Mouse (Mus musculus) brown adipose tissue, adult 24 weeks (tissue): Measurements from ENCODE around the gene Slc25a24. TPM values are rescaled to one million over a fixed set of nuclear protein-coding genes. Genes with fewer than 3 reads are reported as not detected.

Experiments
- H3K27ac ChIP-seq: fragments of 200-500 bp; replicated peaks from 2 replicates; pipeline ENCODE4 v1.5.1; 2012; ENCODE audit warnings: low read depth, mild to moderate bottlenecking, low read length
- H3K4me1 ChIP-seq: fragments of 200-500 bp; 2 replicates; pipeline ENCODE4 v1.6.1; 2012; ENCODE audit warnings: low read length, mixed read lengths; ENCODE audit not compliant: control insufficient read depth, insufficient read depth, insufficient read length
- H3K4me3 ChIP-seq: fragments of 200-500 bp; 2 replicates; pipeline ENCODE4 v1.5.1; 2012; ENCODE audit warnings: low read depth, mild to moderate bottlenecking, low read length, moderate library complexity; ENCODE audit not compliant: insufficient read depth
- polyA plus RNA-seq: library from polyadenylated mRNA; stranded (reverse); fragments of >200 nt; gene quantifications from 2 replicates; pipeline ENCODE4 v1.2.4, GENCODE M21; 2012; ENCODE audit not compliant: missing spikeins, insufficient read depth, insufficient read length

Slc25a24 gene
- polyA plus RNA-seq, 1 experiment, result 2.9 TPM

GRCm38 (mm10) chr3:109152561-109152960, 29.6 kb downstream of the Slc25a24 start:
- H3K4me1 ChIP-seq, result no peaks in the 10 kb centered on the region
- no peak overlapping the region for H3K4me3 ChIP-seq
- no peak overlapping the region for H3K27ac ChIP-seq

- Histone ChIP-seq H3K27ac (no peak overlapping the region), H3K4me3 (no peak overlapping the region)
Measured at GRCm38 (mm10) chr3:109153410-109153809, 30.5 kb downstream of the Slc25a24 start.

GRCm38 (mm10) chr3:109155926-109156669, 33.1 kb downstream of the Slc25a24 start:
- no peak overlapping the region for H3K4me3 ChIP-seq
- no peak overlapping the region for H3K27ac ChIP-seq
- H3K4me1 ChIP-seq, result no peaks in the 10 kb centered on the region

More at GRCm38 (mm10) chr3:109153410-109153809, 30.5 kb downstream of the Slc25a24 start:
- no peaks in the 10 kb centered on the region for H3K4me1 ChIP-seq

- no peaks in the 10 kb centered on the region for H3K4me1 ChIP-seq
- H3K4me3 ChIP-seq, result no peak overlapping the region
- no peak overlapping the region for H3K27ac ChIP-seq
Measured at GRCm38 (mm10) chr3:109157481-109157880, 34.5 kb downstream of the Slc25a24 start.

DNA sequence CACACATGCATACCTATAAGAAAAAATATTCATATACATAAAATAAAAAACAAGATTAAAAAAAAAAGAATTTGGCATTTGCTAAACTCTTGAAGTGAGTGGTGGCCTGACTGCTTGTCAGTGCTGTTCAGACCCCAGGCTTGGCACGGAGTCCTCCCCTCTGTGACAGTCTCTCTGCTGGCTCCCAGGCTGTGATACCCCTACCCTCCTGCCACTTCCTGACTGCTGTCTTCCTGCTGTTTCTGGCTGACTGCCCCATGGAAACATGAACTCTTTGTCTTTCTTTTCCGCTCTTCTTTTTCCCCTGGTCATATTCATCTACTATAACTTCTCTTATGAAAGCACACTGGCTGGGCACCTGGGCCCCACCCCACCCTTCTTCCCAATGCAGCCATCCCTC, 41.1 kb downstream of the Slc25a24 start:
- no peak overlapping the region for H3K27ac ChIP-seq
- H3K4me1 ChIP-seq, result no peaks in the 10 kb centered on the region
- no peak overlapping the region for H3K4me3 ChIP-seq

GRCm38 (mm10) chr3:109164644-109165043, 41.7 kb downstream of the Slc25a24 start:
- no peaks in the 10 kb centered on the region for H3K4me1 ChIP-seq
- H3K4me3 ChIP-seq, result no peak overlapping the region
- H3K27ac ChIP-seq, result no peak overlapping the region

- H3K4me1 ChIP-seq, result no peaks in the 10 kb centered on the region
- H3K27ac ChIP-seq, result no peak overlapping the region
- H3K4me3 ChIP-seq, result no peak overlapping the region
Measured at GRCm38 (mm10) chr3:109165214-109165829, 42.4 kb downstream of the Slc25a24 start.

GRCm38 (mm10) chr3:109169121-109169520, 46.2 kb downstream of the Slc25a24 start:
- Histone ChIP-seq H3K4me3 (no peak overlapping the region), H3K4me1 (no peaks in the 10 kb centered on the region), H3K27ac (no peak overlapping the region)

GRCm38 (mm10) chr3:109171070-109171778, 48.3 kb downstream of the Slc25a24 start:
- Histone ChIP-seq H3K4me1 (no peaks in the 10 kb centered on the region), H3K27ac (no peak overlapping the region), H3K4me3 (no peak overlapping the region)

DNA sequence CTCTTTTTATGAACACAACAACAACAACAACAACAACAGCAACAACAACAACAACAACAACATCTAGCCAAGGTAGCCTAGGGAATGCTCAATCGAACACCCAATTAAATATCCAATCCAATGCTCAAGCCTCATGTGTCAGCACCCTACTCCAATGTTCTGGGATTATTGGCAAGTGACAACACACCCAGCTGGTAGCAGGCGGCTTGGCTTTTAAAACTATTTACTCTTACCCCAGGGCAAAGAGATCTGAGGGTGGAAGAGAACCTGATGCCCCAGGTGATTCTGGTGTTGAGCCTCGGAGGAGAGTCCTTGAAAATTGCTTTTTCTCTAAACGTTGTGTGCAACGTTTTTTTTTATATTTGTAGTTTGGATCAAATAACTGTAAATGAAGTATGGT, 51.4 kb downstream of the Slc25a24 start:
- H3K27ac ChIP-seq, result no peak overlapping the region

DNA sequence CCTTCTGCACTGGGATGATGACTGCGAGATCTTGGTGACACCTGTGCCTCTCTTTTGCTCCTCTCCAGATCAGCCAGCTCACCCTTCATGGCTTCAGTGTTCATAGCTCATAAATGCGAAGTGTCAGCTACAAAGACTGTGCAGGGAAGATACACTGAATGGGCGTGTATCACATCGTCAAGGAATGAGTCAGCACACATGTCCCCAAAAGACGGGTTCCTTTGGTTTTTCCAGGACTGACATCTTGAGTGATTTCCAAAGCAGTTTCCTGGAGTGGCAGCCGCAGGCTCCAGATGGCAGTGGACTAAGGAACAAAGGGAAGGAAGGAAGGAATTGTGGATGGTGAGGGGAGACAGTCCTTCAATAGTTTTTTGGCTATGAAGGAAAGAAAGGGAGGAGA, 55.8 kb downstream of the Slc25a24 start:
- H3K4me3 ChIP-seq, result no peak overlapping the region
- H3K27ac ChIP-seq, result no peak overlapping the region
- peaks cover 3% of the 10 kb centered on the region; the same call in 1 of the 2 replicates for H3K4me1 ChIP-seq

More for the DNA sequence above, 51.4 kb downstream of the Slc25a24 start:
- no peak overlapping the region for H3K4me3 ChIP-seq
- peaks cover 3% of the 10 kb centered on the region; the same call in 1 of the 2 replicates for H3K4me1 ChIP-seq

GRCm38 (mm10) chr3:109179528-109180076, 56.7 kb downstream of the Slc25a24 start:
- peaks cover 3% of the 10 kb centered on the region; the same call in 1 of the 2 replicates for H3K4me1 ChIP-seq
- H3K4me3 ChIP-seq, result no peak overlapping the region
- H3K27ac ChIP-seq, result no peak overlapping the region

- H3K4me1 ChIP-seq, result no peaks in the 10 kb centered on the region
- no peak overlapping the region for H3K4me3 ChIP-seq
- no peak overlapping the region for H3K27ac ChIP-seq
Measured at GRCm38 (mm10) chr3:109196166-109196565, 73.2 kb downstream of the Slc25a24 start.

DNA sequence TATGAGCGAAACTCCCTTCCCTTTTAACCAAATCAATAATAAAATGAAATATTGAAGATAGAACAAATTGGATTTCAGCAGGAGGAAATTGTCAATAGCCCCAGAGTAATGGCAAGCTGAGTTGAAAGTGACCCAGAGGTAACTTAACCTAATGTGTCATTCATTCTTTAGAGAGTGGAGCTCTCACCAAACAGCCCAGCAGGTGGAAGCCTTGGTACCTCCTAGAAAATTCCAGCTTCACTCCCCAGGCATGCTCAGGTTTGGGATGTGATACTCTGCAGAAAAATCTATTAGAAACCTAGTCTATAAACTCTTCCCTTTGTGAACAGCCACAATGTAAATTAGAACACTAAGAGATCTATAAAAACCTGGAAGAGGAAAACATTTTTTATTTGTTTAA, 76.3 kb downstream of the Slc25a24 start:
- Histone ChIP-seq H3K27ac (no peak overlapping the region), H3K4me3 (no peak overlapping the region), H3K4me1 (no peaks in the 10 kb centered on the region)

- no peak overlapping the region for H3K4me3 ChIP-seq
- H3K4me1 ChIP-seq, result no peaks in the 10 kb centered on the region
- H3K27ac ChIP-seq, result no peak overlapping the region
Measured at GRCm38 (mm10) chr3:109212322-109212721, 89.4 kb downstream of the Slc25a24 start.
